Mouse (Mus musculus): ENCODE data around the gene Wdsub1. TPM values are rescaled to one million over a fixed set of nuclear protein-coding genes. Genes with fewer than 3 reads are reported as not detected.

Gene Wdsub1
- total RNA-seq, 2 experiments from 2014 or later, result 5.0 to 6.2 TPM

- ATAC-seq (replicated peaks; ENCODE audit: low FRiP score, poor library complexity, severe bottlenecking), result no peak
Measured at GRCm38 (mm10) chr2:59811247-59811646, 71.1 kb downstream of the Wdsub1 start.

DNA sequence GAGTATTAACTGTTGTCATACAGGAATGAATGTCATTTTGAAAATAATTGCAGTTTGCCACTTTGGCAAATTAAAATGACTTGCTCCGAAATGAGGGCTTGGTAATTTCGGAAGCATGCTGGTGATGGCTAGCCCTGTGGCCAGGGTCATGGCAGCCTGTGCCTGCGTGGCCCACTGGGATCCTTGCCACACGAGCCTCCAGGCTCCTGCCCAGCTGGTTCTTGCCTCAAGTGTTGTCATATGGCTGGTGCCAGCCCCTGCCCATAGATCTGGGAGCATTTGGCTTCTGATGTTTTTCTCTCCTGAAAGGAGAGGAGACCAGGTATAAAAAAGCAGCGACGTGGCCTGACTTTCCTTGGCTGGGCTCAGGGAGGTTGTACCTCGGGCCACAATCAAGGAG is 72.4 kb downstream of the Wdsub1 start:
- ATAC-seq (replicated peaks; ENCODE audit: low FRiP score, poor library complexity, severe bottlenecking), result no peak

GRCm38 (mm10) chr2:59808608-59809007 is 73.8 kb downstream of the Wdsub1 start:
- no peak for ATAC-seq (replicated peaks; ENCODE audit: low FRiP score, poor library complexity, severe bottlenecking)

DNA sequence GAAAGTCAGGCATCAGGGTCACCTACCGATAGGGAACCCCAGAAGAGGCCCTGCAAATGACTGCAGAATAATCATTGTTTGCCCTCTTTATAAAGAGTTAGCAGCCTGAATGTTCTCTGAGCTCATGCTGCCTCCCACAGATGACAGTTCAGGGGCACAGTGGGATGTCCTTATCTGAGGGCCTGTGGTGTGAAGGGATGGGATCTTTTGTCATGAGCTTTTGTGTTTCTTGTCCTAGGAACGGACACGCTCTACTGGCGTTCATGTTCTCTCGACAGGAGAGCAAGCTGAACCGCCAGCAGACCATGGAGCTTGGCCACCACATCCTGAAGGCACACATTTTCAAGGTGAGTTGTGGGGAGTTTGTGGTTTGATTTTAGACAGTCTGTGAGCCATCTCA is 76.4 kb downstream of the Wdsub1 start:
- ATAC-seq (replicated peaks; ENCODE audit: low FRiP score, poor library complexity, severe bottlenecking), result no peak

GRCm38 (mm10) chr2:59805595-59805994 is 76.8 kb downstream of the Wdsub1 start:
- ATAC-seq (replicated peaks; ENCODE audit: low FRiP score, poor library complexity, severe bottlenecking), result no peak

- ATAC-seq (replicated peaks; ENCODE audit: low FRiP score, poor library complexity, severe bottlenecking), result no peak
Measured at GRCm38 (mm10) chr2:59802722-59803387, 79.5 kb downstream of the Wdsub1 start.

All from erythroid progenitor cell, adult 5-6 weeks (primary cell).